Comparison of ENCODE assay signal across 14 mouse cellular contexts in genomic region chr7:47067879-47068278, GRCm38 (mm10). TPM values are rescaled to one million over a fixed set of nuclear protein-coding genes. Genes with fewer than 3 reads are reported as not detected.
DNase-seq lines count a peak whose midpoint lies in the region; ATAC-seq lines count a peak whose summit lies in the region.
"Had no signal": no experiment of that assay in that cellular context is flagged by ENCODE, and none has a peak within 500 bp of the region (broad histone marks: within the 10 kb centered on the region; RNA-seq: fewer than 3 reads in every experiment).

No protein-coding gene starts in this region.

- H3K4me3 ChIP-seq in kidney, embryonic 15.5 days (replicated peaks), result no peak overlapping the region
- H3K4me3 ChIP-seq: forebrain, embryonic 13.5 days; gastrocnemius, adult 2 months had no signal

- no peaks in the 10 kb centered on the region for H3K27me3 ChIP-seq in kidney, embryonic 15.5 days
- H3K27me3 ChIP-seq: forebrain, embryonic 13.5 days had no signal

- peaks cover 7% of the 10 kb centered on the region for H3K4me1 ChIP-seq in kidney, embryonic 15.5 days
- H3K4me1 ChIP-seq: forebrain, embryonic 13.5 days had no signal

- peak; percentile 98 for DNase-seq in heart, adult 11 months
- no peak for DNase-seq in heart, postnatal 14 days
- peak; percentile 26 to 47 for DNase-seq in kidney, postnatal 36 days
- DNase-seq in embryo, embryonic 10.5 days (ENCODE audit: low spot score), result peak; percentile 22
- no peak for DNase-seq in right cerebral cortex, adult 2 months (ENCODE audit: low spot score in 2 of 2)
- DNase-seq in testis, postnatal 14 days (ENCODE audit: low spot score), result no peak
- DNase-seq: adrenal gland, postnatal 36 days; cerebellum, postnatal 36 days; gastrocnemius, adult 2 months; lung, postnatal 14 days had no signal

- H3K36me3 ChIP-seq in kidney, embryonic 15.5 days, result no peaks in the 10 kb centered on the region

- intact Hi-C loops in heart, postnatal 14 days (cut with DNase I), result no loop called here

- H3K9me3 ChIP-seq in kidney, embryonic 15.5 days (replicated peaks), result no peaks in the 10 kb centered on the region
- H3K9me3 ChIP-seq: forebrain, embryonic 13.5 days had no signal

- 67% methylated on average over 5 of the region's 5 CpGs for WGBS in kidney, embryonic 15.5 days

- no peak overlapping the region for H3K27ac ChIP-seq in kidney, embryonic 15.5 days
- H3K27ac ChIP-seq: forebrain, embryonic 13.5 days; gastrocnemius, adult 2 months had no signal

- ATAC-seq in kidney, embryonic 15.5 days (replicated peaks; ENCODE audit: low FRiP score), result no peak
- peak; percentile 71 for ATAC-seq in megakaryocyte, adult 5-6 weeks (ENCODE audit: poor library complexity, severe bottlenecking)
- ATAC-seq: forebrain, embryonic 13.5 days; hindbrain, embryonic 16.5 days had no signal

- H3K9ac ChIP-seq in kidney, embryonic 15.5 days, result no peak overlapping the region
- H3K9ac ChIP-seq: forebrain, embryonic 13.5 days had no signal

- H3K4me2 ChIP-seq in kidney, embryonic 15.5 days, result no peak overlapping the region
- H3K4me2 ChIP-seq: forebrain, embryonic 13.5 days had no signal

RNA-seq across cellular contexts. Expression of gene Tmem86a, which starts 17.5 kb away (rescaled TPM):
- total RNA-seq in heart, postnatal 14 days (2021), result 10 to 100 TPM; 26.4 to 31.0 TPM
- 28.1 and 30.2 TPM in 2 replicates for polyA plus RNA-seq in kidney, embryonic 15.5 days (2015; fragmentation: Nextera tagmentation; extraction: Ambion mirVana)
- 10.3 and 12.7 TPM in 2 replicates for total RNA-seq in megakaryocyte, adult 5-6 weeks (2015)
- total RNA-seq in megakaryocyte, adult 5-6 weeks (2017), result 6.3 and 6.4 TPM in 2 replicates

RNA-seq across cellular contexts. Expression of gene Spty2d1, which starts 59.7 kb away (rescaled TPM):
- 10 to 100 TPM; 10.2 to 11.1 TPM for total RNA-seq in heart, postnatal 14 days (2021)
- polyA plus RNA-seq in kidney, embryonic 15.5 days (2015; fragmentation: Nextera tagmentation; extraction: Ambion mirVana), result 18.8 and 19.4 TPM in 2 replicates
- 40.7 and 45.3 TPM in 2 replicates for total RNA-seq in megakaryocyte, adult 5-6 weeks (2015)
- 35.4 and 42.0 TPM in 2 replicates for total RNA-seq in megakaryocyte, adult 5-6 weeks (2017)

Comparison
In these comparisons a context has a peak if more than half of its experiments do, and no peak if none do; other contexts are left out.
1. DNase-seq: peak in heart, adult 11 months (single experiment), kidney, postnatal 36 days (2 of 2) and embryo, embryonic 10.5 days (single experiment); none in heart, postnatal 14 days (0 of 2), right cerebral cortex, adult 2 months (0 of 2) and testis, postnatal 14 days (single experiment).